Mouse (Mus musculus): Measurements from ENCODE around the gene Atf5. TPM values are rescaled to one million over a fixed set of nuclear protein-coding genes. Genes with fewer than 3 reads are reported as not detected.

Atf5 gene
- polyA plus RNA-seq, 1 experiment: 21.6 TPM

DNA sequence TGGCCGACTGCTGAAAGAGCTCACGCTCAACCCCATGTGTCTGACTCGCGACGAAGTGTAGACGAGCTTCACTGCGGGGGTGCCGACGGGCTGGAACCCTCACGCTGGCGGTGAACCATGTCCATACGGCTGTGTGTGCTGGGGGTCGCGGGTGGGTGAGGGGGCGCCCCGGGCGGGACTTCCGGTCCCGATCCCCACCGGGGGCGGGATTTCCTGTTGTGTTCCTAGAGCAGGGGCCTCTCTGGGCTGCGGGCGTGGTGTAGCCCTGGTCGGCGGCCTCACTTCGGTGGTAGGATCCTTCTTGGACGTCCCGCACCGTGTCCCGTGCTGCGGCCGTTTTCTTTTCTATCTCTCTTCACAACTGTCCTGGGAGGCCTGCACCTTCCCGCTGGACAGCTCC, 33.7 kb upstream of the Atf5 start:
- peak overlapping the region; percentile 99 for H3K27ac ChIP-seq (ENCODE audit: control insufficient read depth, insufficient read depth, low read depth, low read length)
- no peaks in the 10 kb centered on the region for H3K27me3 ChIP-seq (ENCODE audit: control insufficient read depth, insufficient read depth, low read length)
- H3K4me3 ChIP-seq (ENCODE audit: control insufficient read depth, low read depth, low read length): peak overlapping the region; percentile 93
- H3K4me1 ChIP-seq (ENCODE audit: control insufficient read depth, insufficient read depth, low read length): peaks cover 39% of the 10 kb centered on the region
- no peaks in the 10 kb centered on the region for H3K36me3 ChIP-seq (ENCODE audit: control insufficient read depth, insufficient read depth, low read length)
- no peak for TF ChIP-seq POLR2A (IDR thresholded peaks at IDR 0.05; ENCODE audit: control insufficient read depth, low read depth, low read length)
- TF ChIP-seq CTCF (IDR thresholded peaks at IDR 0.05; ENCODE audit: control insufficient read depth, insufficient read depth, insufficient replicate concordance, low read depth, low read length): no peak

DNA sequence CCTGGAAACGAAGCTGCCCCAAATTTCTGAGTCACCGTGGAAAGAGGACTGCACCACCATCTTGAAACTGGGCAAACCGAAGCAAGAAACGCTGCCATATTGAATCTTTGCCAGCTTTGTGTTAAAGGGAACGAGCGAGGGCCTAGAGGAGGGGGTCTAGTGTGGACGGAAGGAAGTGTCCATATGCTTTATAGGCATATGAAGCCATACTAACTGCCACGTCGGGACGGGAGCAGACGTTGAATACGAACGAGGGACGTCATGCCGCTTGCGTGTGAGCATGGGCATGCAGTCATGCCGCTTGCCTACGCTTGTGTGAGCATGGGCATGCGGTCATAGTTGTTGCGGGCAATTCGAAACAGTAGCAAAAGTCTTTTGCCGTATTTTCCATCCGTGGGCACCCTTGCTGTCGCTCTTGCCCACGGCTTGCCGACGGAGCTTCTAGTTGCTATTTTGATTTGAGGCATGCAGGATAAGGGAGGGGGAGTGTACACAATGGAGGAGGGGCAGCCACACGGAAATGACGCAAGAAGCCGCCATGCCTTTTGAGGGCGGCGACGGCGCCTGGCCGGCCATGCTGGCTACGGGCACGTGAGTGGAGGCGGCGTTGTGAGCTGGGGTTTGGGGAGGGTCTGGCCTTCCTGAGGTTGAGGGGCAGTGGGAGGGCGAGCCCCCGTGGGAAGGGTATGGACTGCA, 33.1 kb upstream of the Atf5 start:
- Histone ChIP-seq H3K4me3 (ENCODE audit: control insufficient read depth, low read depth, low read length) (peak overlapping the region; percentile 93), H3K36me3 (ENCODE audit: control insufficient read depth, insufficient read depth, low read length) (no peaks in the 10 kb centered on the region), H3K4me1 (ENCODE audit: control insufficient read depth, insufficient read depth, low read length) (peaks cover 35% of the 10 kb centered on the region), H3K27me3 (ENCODE audit: control insufficient read depth, insufficient read depth, low read length) (no peaks in the 10 kb centered on the region), H3K27ac (ENCODE audit: control insufficient read depth, insufficient read depth, low read depth, low read length) (peak overlapping the region; percentile 99)
- TF ChIP-seq POLR2A (IDR thresholded peaks at IDR 0.05; ENCODE audit: control insufficient read depth, low read depth, low read length) (peak; percentile 79), CTCF (IDR thresholded peaks at IDR 0.05; ENCODE audit: control insufficient read depth, insufficient read depth, insufficient replicate concordance, low read depth, low read length) (peak; percentile 17; the same call in 1 of the 2 replicates)

DNA sequence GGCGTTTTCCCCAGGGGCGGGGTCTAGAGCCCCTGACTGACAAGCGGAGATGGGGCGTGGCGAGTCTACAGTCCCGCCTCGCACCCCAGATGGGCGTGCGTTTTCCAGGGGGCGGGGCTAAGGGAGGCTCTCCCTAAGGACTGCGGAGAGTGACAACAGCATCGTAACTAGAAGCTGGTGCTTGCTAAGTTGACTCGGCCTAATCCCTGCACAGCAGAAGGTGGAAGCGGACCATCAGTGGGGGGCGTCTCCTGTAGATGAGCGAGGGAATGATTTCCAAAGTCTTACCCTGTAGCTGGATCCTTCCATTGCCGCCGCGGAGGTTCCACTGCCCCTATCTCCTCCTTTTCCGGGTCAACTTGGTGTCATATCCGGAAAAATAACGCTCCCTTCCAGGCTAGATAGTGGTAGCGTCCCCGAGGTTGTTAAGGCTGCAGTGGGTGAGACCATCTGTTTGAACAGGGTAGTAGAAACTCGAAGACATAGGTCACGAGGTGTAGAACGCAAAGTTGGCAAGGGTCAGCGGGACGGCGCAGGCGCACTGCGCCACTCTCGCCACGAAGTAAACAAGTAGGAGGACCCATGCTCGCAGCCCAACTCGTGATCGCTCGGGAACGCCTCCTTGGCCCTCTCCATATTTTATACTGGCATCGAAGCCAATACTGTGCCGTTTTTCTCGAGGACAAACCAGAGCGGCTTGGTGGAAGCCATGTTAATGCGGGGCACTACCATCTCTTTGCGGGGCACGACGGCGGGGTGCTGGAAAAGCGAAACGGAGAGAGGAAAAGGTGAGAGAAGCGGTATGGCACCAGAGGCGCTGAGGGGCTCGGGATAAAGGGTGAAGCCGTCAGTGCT, 32.3 kb upstream of the Atf5 start, which contains the start of the genes Akt1s1 and Tbc1d17:
TSS of gene Akt1s1 (plus strand) at position 431 of the 855 bp plus-strand sequence.
TSS of gene Tbc1d17 (minus strand) at position 519 of the 855 bp plus-strand sequence.
- TF ChIP-seq POLR2A (IDR thresholded peaks at IDR 0.05; ENCODE audit: control insufficient read depth, low read depth, low read length) (peak; percentile 61), CTCF (IDR thresholded peaks at IDR 0.05; ENCODE audit: control insufficient read depth, insufficient read depth, insufficient replicate concordance, low read depth, low read length) (no peak)
- Histone ChIP-seq H3K36me3 (ENCODE audit: control insufficient read depth, insufficient read depth, low read length) (no peaks in the 10 kb centered on the region), H3K27me3 (ENCODE audit: control insufficient read depth, insufficient read depth, low read length) (no peaks in the 10 kb centered on the region), H3K4me1 (ENCODE audit: control insufficient read depth, insufficient read depth, low read length) (peaks cover 27% of the 10 kb centered on the region), H3K4me3 (ENCODE audit: control insufficient read depth, low read depth, low read length) (peak within 1 kb of the TSS; percentile 93), H3K27ac (ENCODE audit: control insufficient read depth, insufficient read depth, low read depth, low read length) (peak within 1 kb of the TSS; percentile 99)

GRCm38 (mm10) chr7:44847772-44848171, 31.3 kb upstream of the Atf5 start:
- peak overlapping the region; percentile 93 for H3K4me3 ChIP-seq (ENCODE audit: control insufficient read depth, low read depth, low read length)
- TF ChIP-seq POLR2A (IDR thresholded peaks at IDR 0.05; ENCODE audit: control insufficient read depth, low read depth, low read length) (no peak), CTCF (IDR thresholded peaks at IDR 0.05; ENCODE audit: control insufficient read depth, insufficient read depth, insufficient replicate concordance, low read depth, low read length) (no peak)
- H3K36me3 ChIP-seq (ENCODE audit: control insufficient read depth, insufficient read depth, low read length): no peaks in the 10 kb centered on the region
- no peak overlapping the region; the same call in 1 of the 2 replicates for H3K27ac ChIP-seq (ENCODE audit: control insufficient read depth, insufficient read depth, low read depth, low read length)
- no peaks in the 10 kb centered on the region for H3K27me3 ChIP-seq (ENCODE audit: control insufficient read depth, insufficient read depth, low read length)
- peaks cover 24% of the 10 kb centered on the region for H3K4me1 ChIP-seq (ENCODE audit: control insufficient read depth, insufficient read depth, low read length)

DNA sequence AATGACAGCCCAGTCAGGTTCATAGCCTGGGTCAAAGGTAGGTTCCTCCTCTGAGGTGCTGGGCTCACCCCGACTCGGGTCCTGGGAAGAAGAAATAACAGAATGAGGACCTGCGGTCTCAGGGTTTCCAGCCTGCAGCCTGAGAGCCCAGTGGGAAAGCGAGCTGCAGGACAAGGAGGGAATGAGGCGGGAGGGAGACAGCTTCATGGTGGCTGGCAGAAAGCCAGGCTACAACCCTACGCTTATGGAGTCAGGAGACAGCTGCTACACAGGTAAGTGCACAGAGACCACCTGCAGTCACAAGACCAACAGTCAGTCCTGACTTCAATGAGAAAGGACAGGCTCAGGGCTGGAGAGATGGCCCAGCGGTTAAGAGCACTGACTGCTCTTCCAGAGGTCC, 30.3 kb upstream of the Atf5 start:
- no peak overlapping the region for H3K4me3 ChIP-seq (ENCODE audit: control insufficient read depth, low read depth, low read length)

DNA sequence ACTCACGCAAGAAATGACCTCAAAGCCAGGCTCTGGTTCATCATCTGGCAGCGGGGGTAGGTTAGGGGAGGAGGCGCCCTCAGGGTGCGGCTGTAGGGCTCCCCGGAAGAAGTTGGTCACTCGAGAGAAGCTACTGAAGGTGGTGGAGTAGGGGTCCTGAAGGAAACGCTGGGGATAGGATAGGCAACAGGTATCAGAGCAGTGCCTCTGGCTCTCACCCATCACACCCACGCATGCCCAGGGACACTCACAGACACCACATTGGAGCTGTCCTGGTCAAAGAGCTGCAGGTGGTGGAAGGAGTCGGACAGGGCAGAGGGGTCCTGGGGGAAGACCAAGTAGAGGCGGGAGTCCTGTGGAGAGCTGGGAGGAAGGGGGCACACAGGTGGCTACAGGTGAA, 28.5 kb upstream of the Atf5 start:
- Histone ChIP-seq H3K27me3 (ENCODE audit: control insufficient read depth, insufficient read depth, low read length) (no peaks in the 10 kb centered on the region), H3K27ac (ENCODE audit: control insufficient read depth, insufficient read depth, low read depth, low read length) (no peak overlapping the region), H3K4me1 (ENCODE audit: control insufficient read depth, insufficient read depth, low read length) (peaks cover 16% of the 10 kb centered on the region), H3K36me3 (ENCODE audit: control insufficient read depth, insufficient read depth, low read length) (no peaks in the 10 kb centered on the region), H3K4me3 (ENCODE audit: control insufficient read depth, low read depth, low read length) (no peak overlapping the region)
- no peak for TF ChIP-seq POLR2A (IDR thresholded peaks at IDR 0.05; ENCODE audit: control insufficient read depth, low read depth, low read length)
- no peak for TF ChIP-seq CTCF (IDR thresholded peaks at IDR 0.05; ENCODE audit: control insufficient read depth, insufficient read depth, insufficient replicate concordance, low read depth, low read length)

More for the DNA sequence above, 30.3 kb upstream of the Atf5 start:
- H3K27ac ChIP-seq (ENCODE audit: control insufficient read depth, insufficient read depth, low read depth, low read length): no peak overlapping the region
- no peaks in the 10 kb centered on the region for H3K27me3 ChIP-seq (ENCODE audit: control insufficient read depth, insufficient read depth, low read length)
- H3K4me1 ChIP-seq (ENCODE audit: control insufficient read depth, insufficient read depth, low read length): peaks cover 20% of the 10 kb centered on the region
- no peaks in the 10 kb centered on the region for H3K36me3 ChIP-seq (ENCODE audit: control insufficient read depth, insufficient read depth, low read length)
- TF ChIP-seq POLR2A (IDR thresholded peaks at IDR 0.05; ENCODE audit: control insufficient read depth, low read depth, low read length) (no peak), CTCF (IDR thresholded peaks at IDR 0.05; ENCODE audit: control insufficient read depth, insufficient read depth, insufficient replicate concordance, low read depth, low read length) (no peak)
